8 mouse cellular contexts compared by ENCODE assay signal in the genomic region with DNA sequence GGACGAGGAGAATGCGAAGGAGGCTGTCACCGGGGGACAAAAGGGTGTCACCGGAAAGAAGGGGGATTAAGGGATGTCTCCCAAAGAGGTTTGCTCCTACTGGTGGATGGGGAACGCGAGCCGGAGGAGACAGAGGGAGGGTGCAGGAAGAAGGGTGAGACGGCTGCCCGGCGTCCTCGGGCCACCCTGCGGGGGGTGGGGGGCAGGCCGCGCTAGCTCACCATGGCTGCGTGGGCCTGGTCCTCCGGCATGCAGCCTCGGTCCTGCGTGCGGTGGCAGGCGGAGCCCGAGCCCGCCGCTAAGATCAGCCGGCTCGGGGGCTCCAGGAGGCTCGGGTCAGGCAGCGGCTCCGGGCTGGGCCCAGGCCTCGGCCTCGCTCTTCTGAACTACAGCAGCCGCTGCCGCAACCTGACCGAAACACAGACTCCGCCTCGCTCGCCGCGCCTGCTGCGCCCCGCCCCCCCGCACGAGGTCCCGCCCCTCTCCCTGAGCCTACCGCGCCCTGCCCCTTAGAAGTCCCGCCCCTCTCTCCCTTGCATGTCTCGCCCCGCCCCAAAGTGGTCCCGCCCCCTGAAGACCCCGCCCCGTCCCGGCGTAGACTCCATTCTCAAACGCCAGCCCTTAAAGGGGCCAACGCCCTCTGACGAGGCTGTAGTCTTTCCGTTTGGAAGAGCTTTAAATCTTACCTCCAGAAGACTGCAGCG. TPM values are rescaled to one million over a fixed set of nuclear protein-coding genes. Genes with fewer than 3 reads are reported as not detected.
DNase-seq lines count a peak whose midpoint lies in the region; ATAC-seq and TF ChIP-seq lines count a peak whose summit lies in the region.

A gene (minus strand): TSS at position 427 of the 704 bp plus-strand sequence.

- H3K27me3 ChIP-seq in ES-Bruce4 (ENCODE audit: control insufficient read depth, insufficient read depth, low read length, poor library complexity, severe bottlenecking): no peaks in the 10 kb centered on the region
- H3K27me3 ChIP-seq in forebrain, embryonic 12.5 days: no peaks in the 10 kb centered on the region
- H3K27me3 ChIP-seq in heart, postnatal 0 days (ENCODE audit: control insufficient read depth, insufficient read depth, low read length): no peaks in the 10 kb centered on the region
- no peaks in the 10 kb centered on the region for H3K27me3 ChIP-seq in neural tube, embryonic 15.5 days (replicated peaks)

- TF ChIP-seq CTCF in ES-Bruce4 (IDR thresholded peaks at IDR 0.05; ENCODE audit: low read depth, low read length): no peak
- TF ChIP-seq CTCF in heart, postnatal 0 days (IDR thresholded peaks at IDR 0.05; ENCODE audit: low read depth): no peak

- 0 out of 2 replicates have a peak, but pooled peaks have one; percentile 33 for TF ChIP-seq EP300 in ES-Bruce4 (IDR thresholded peaks at IDR 0.05; ENCODE audit: insufficient read depth, low read depth, low read length)
- peak; percentile 78; the same call in 1 of the 2 replicates for TF ChIP-seq EP300 in heart, postnatal 0 days (IDR thresholded peaks at IDR 0.05; ENCODE audit: low read depth)

- ATAC-seq in forebrain, embryonic 12.5 days (ENCODE audit: low FRiP score): peak; percentile 94
- ATAC-seq in heart, postnatal 0 days (ENCODE audit: insufficient read depth, low read depth): peak; percentile 98
- peak; percentile 96 for ATAC-seq in neural tube, embryonic 15.5 days (ENCODE audit: low FRiP score)

- no peak for TF ChIP-seq POLR2A in ES-Bruce4 (IDR thresholded peaks at IDR 0.05; ENCODE audit: insufficient read depth, low read length)

- H3K27ac ChIP-seq in ES-Bruce4 (ENCODE audit: insufficient read depth, low read length): no peak within 1 kb of the TSS
- peak within 1 kb of the TSS; percentile 92 for H3K27ac ChIP-seq in forebrain, embryonic 12.5 days
- H3K27ac ChIP-seq in heart, postnatal 0 days (ENCODE audit: low read depth): peak within 1 kb of the TSS; percentile 95
- peak within 1 kb of the TSS; percentile 91 for H3K27ac ChIP-seq in neural tube, embryonic 15.5 days (replicated peaks)

- H3K9me3 ChIP-seq in ES-Bruce4 (replicated peaks; ENCODE audit: control insufficient read depth, insufficient read depth, low read length, poor library complexity, severe bottlenecking): peaks cover 6% of the 10 kb centered on the region
- peaks cover 8% of the 10 kb centered on the region for H3K9me3 ChIP-seq in forebrain, embryonic 12.5 days
- H3K9me3 ChIP-seq in heart, postnatal 0 days (replicated peaks; ENCODE audit: control insufficient read depth, low read length): 0 out of 2 replicates have a peak, but pooled peaks cover 4% of the 10 kb centered on the region
- no peaks in the 10 kb centered on the region for H3K9me3 ChIP-seq in neural tube, embryonic 15.5 days (replicated peaks)

- peak within 1 kb of the TSS; percentile 79 for H3K4me2 ChIP-seq in forebrain, embryonic 12.5 days
- peak within 1 kb of the TSS; percentile 89 for H3K4me2 ChIP-seq in heart, postnatal 0 days (ENCODE audit: low read depth, low read length)
- peak within 1 kb of the TSS; percentile 63 for H3K4me2 ChIP-seq in neural tube, embryonic 15.5 days

- under 1% methylated on average over 43 of the region's 58 CpGs for WGBS in forebrain, embryonic 12.5 days
- under 1% methylated on average over 52 of the region's 58 CpGs for WGBS in heart, postnatal 0 days
- WGBS in neural tube, embryonic 15.5 days: under 1% methylated on average over 41 of the region's 58 CpGs

- no peaks in the 10 kb centered on the region for H3K4me1 ChIP-seq in ES-Bruce4 (ENCODE audit: control insufficient read depth, insufficient read depth, low read length)
- H3K4me1 ChIP-seq in forebrain, embryonic 12.5 days: peaks cover 17% of the 10 kb centered on the region
- peaks cover 14% of the 10 kb centered on the region; the same call in 1 of the 2 replicates for H3K4me1 ChIP-seq in heart, postnatal 0 days (ENCODE audit: control insufficient read depth, insufficient read depth)
- peaks cover 24% of the 10 kb centered on the region for H3K4me1 ChIP-seq in neural tube, embryonic 15.5 days

- peak within 1 kb of the TSS; percentile 93 for H3K4me3 ChIP-seq in ES-Bruce4 (ENCODE audit: low read depth, low read length)
- H3K4me3 ChIP-seq in forebrain, embryonic 12.5 days (replicated peaks): peak within 1 kb of the TSS; percentile 90
- H3K4me3 ChIP-seq in heart, postnatal 0 days (ENCODE audit: low read depth, low read length): peak within 1 kb of the TSS; percentile 99
- peak within 1 kb of the TSS; percentile 75 for H3K4me3 ChIP-seq in neural tube, embryonic 15.5 days (replicated peaks)

- peak; percentile 92 for DNase-seq in c-Kit-positive CD71-positive TER-119-positive erythroid progenitor cells, embryonic 14.5 days (ENCODE audit: low spot score)
- peak; percentile 98 for DNase-seq in heart, postnatal 0 days (ENCODE audit: low spot score)
- peak; percentile 95 to 97 for DNase-seq in kidney, postnatal 4 days
- peak; percentile 87 to 88 for DNase-seq in lung, adult 18-20 months
- peak; percentile 91 for DNase-seq in testis, postnatal 14 days (ENCODE audit: low spot score)

- H3K36me3 ChIP-seq in ES-Bruce4 (ENCODE audit: control insufficient read depth, insufficient read depth, low read length, poor library complexity, severe bottlenecking): no peaks in the 10 kb centered on the region
- H3K36me3 ChIP-seq in forebrain, embryonic 12.5 days (replicated peaks): no peaks in the 10 kb centered on the region
- no peaks in the 10 kb centered on the region for H3K36me3 ChIP-seq in heart, postnatal 0 days (replicated peaks; ENCODE audit: control insufficient read depth, insufficient read depth, low read length)
- H3K36me3 ChIP-seq in neural tube, embryonic 15.5 days: no peaks in the 10 kb centered on the region

- peak within 1 kb of the TSS; percentile 70 for H3K9ac ChIP-seq in ES-Bruce4 (ENCODE audit: low read depth, poor library complexity, severe bottlenecking)
- H3K9ac ChIP-seq in forebrain, embryonic 12.5 days: peak within 1 kb of the TSS; percentile 94
- peak within 1 kb of the TSS; percentile 93 for H3K9ac ChIP-seq in heart, postnatal 0 days (replicated peaks; ENCODE audit: low read depth, low read length)
- peak within 1 kb of the TSS; percentile 89 for H3K9ac ChIP-seq in neural tube, embryonic 15.5 days (replicated peaks)

RNA-seq across cellular contexts. Expression of the gene that starts here (rescaled TPM):
- 26.7 and 30.8 TPM in 2 replicates for polyA plus RNA-seq in ES-Bruce4 (2011; ENCODE audit: insufficient read depth, insufficient read length, low read depth, missing spikeins)
- 26.2 and 31.1 TPM in 2 replicates for polyA plus RNA-seq in forebrain, embryonic 12.5 days (2016; fragmentation: Nextera tagmentation; extraction: Ambion mirVana)
- total RNA-seq in heart, postnatal 0 days (2014; rRNA removed; ENCODE audit: low replicate concordance): 25.2 and 30.3 TPM in 2 replicates
- 5.6 and 6.5 TPM in 2 replicates for polyA plus RNA-seq in heart, postnatal 0 days (2015; fragmentation: Nextera tagmentation; extraction: Ambion mirVana)
- polyA plus RNA-seq in neural tube, embryonic 15.5 days (2015; fragmentation: Nextera tagmentation; extraction: Ambion mirVana): 23.3 and 28.8 TPM in 2 replicates
